Mouse (Mus musculus) frontal cortex, adult (tissue): ENCODE measurements around the gene Slc51a.

Source experiments
- ATAC-seq: cut with Nextera tagmentation; 2 replicates; pipeline ENCODE4 v1.9.2; 2017; ENCODE audit warnings: mild to moderate bottlenecking, moderate library complexity, mixed read lengths; ENCODE audit not compliant: low TSS enrichment

Gene Slc51a

DNA sequence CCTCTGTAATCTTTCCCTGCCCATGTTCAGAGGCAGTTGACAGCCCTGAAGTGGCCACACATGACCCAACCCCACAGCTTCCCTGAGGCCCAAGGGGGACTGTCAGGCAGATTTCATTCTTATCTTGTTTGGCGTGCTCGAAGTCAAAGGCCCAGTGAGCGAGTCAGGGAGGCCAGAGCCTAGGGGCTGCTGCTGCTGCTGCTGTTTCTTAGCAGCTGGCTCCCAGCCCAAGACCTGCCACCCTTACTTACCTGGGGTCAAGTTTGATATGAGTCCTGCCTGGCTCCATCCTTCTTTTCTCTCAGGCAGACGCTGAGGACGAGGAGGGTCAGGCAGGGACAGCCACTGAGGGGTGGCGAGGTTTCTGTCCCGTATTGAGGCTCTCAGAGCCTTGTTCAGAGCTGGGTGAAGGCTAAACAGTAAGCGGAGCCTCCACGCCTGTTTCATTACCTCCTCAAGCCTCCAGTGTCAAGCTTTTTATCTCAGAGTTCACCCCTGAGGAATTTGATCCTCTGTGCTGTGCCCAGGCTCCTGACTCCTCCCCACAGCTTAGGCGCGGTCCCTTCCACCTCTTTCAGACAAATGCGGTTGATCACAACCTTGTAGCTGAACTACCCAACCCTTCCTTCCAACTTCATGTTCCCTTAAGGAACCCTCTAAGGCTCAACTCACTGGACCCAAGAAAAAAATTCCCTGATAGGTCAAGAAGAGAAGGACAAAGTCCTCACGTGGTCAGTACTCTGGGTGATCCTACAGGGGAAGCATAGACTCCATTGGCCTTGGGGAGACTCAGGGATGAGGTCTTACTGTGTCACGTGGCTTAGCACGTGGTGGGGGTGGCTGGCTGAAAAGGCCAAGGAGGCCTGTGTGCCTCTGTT is at the start of gene Slc51a:
TSS of gene Slc51a (minus strand) at position 646 of the 878 bp plus-strand sequence.
- ATAC-seq = no peak

DNA sequence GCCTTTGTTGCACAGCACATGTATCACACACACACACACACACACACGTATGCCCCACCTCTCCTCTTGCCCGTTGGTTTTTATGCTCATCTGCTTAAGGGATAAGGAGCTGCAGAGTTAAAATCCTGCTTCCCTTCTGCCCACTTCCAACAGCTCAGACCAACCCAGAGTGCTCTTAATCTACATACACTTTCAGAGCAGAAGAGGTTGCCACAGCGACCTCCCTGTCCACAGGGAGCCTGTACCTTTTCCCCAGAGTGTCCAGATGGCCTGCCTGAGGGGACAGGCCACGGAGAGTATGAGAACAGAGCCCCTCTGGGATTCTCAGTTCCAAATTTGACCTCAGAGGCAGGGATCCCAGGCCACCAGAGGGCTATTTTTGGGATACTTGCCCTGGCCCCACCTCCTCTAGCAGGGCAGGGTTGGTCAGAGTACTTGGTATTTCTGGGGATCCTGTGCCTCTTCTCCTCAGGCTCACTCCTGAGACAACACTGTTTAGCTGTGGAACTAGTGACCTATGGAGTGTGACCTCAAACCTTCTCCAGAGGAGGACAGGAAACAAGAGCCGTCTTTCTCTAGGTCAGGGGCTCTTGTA is 47.6 kb upstream of the Slc51a start:
- no peak for ATAC-seq

DNA sequence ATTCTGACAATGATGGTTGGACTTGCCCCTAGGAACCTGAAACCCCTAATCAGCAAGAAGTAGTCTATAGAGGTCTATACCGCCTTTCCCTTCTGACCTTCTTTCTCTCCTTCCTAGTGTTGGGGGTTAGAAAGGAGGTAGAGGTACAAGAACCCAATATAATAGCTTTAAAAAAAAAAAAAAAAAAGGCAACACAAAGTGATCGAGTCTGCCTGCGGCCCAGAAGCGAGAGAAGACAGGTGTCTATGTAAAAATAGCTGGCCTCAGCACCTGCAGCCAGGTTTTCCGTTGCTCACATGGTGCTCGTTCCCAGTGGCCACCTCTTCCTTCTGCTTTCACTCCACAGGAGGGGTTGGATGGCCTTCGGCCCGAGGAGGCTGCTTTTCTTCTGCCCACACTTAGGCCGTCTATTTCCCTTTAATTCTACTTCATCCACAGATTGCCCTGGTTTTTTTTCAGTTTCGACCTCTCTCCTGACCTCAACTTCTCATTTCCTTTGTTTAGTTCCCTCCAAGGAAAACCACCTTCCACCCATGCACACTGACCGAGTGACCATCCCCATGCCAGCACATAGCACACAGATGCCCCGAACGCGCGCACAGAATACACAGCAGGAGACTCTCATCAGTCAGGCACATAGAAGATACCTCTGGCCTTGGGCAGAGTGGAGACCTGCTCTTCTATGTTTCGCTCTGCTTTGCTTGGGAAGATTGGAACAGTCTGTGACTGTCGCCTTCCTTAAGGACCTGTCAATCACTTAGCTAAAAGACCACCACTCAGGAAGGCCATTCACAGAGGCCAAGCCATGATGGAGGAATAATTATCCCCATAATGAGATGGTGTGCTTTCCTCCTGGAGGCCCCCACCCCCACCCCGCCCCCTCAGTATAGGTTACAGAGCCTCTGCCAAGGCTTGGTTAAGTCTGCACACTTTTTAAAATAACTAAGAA is 45.5 kb upstream of the Slc51a start:
- no peak for ATAC-seq

DNA sequence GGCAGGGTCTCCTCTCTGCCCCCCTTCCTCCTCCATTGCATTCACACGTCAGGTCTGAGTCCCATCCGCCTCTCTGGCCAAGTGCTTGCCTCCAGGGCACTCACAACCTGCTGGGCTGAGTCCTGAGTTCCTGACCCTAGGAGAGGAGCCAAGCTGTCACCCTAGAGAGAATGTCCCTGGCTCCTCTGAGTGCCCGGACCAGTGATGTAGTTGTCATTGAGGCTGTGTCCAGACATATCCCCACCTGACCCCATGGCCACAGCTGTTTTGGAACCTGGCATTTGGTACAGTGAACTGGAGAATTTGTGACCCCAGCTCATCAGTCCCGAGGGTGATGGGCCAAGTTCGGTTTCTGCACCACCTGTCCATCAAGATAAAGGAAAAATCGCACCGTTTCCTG is 39.2 kb upstream of the Slc51a start:
- ATAC-seq = no peak

DNA sequence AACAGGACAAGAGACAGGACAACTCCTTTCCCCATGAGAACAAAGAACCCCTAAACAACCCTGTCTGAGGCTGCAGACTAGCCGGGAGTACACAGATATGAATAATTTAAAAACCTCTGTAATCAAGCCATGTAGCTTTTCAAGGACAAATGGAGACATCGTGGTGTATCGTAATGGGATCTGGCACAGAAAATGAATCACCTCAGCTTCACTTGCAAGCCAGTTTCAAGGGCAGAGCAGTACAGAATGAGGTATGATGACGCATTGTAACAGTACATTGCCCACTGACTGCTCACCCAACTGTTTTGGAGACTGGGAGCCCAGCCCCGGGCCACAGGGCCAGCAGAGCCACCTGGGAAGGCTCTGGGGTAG is 36.6 kb upstream of the Slc51a start:
- no peak for ATAC-seq

DNA sequence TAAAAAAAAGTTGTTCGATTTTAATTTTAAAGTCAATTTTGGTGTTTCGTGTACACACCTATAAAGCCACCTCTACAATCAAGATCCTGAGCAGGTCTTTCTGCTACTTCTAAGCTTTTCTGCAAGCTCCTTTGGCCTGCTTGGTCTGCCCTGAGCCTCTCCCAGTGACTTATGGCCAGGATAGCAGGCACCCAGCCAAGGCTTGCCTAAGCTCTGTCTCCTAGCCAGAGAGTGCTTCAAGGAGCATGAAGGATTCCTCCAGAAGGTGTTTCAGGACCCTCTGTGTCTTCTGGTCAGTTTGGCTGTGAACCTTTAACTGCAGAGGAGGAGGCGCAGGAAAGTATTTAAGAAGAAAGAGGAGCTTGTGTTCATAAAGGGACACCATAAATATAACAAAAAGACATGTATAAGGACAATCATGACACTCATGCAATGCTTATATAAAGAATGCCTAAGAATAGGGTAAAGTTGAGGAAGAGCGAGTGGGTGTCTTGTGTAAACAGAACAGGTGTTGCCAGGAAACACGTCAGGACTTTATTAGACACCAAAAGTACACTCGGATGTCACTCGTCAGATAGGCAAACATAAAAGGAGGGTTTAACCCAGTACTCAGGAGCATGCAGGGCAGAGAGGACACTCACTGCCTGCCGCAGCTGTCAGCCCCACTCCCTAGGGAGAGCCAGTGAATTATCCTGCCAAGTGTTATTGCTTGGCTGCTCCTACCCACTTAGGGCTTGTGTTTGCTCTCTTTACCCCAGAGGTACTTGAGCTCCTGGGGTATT is 36.0 kb upstream of the Slc51a start:
- ATAC-seq = peak; percentile 66

- no peak for ATAC-seq
These were observed 35.0 kb upstream of the Slc51a start for GRCm38 (mm10) chr16:32522578-32523194.

- no peak for ATAC-seq
These were observed 32.7 kb upstream of the Slc51a start for GRCm38 (mm10) chr16:32520372-32520748.

- no peak for ATAC-seq
These were observed 32.1 kb upstream of the Slc51a start for GRCm38 (mm10) chr16:32519656-32520371.

DNA sequence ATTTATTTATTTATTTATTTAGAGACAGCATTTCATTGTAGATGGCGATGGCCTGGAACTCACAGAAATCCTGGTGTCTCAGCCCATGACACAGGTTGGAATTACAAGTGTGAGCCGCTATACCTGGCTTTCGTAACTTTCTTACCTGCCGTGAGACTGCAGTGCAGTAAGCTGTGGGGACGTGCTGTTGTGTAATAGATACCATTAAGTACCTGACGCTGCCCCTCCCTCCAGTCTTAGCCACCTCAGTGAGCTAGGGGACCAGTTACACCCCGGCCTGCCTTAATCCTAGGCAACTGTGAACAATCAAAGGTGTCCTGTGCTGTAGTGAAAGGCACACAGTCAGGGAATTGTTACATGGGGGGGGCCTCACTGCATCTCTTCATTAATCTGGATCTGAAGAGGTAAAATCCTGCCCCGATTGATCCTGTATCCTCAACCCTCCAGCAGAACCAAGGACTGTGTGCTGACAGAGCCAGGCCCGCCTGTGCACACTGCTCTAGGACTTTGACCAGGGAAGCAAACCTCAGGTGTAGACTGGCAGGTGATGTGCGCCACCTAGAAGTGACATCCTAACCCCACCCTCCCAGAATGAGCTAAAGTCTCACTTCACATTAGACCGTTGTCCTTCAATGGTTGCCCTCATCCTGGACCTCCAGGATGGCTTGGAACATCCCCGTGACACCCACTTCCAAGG is 30.3 kb upstream of the Slc51a start:
- ATAC-seq = no peak

DNA sequence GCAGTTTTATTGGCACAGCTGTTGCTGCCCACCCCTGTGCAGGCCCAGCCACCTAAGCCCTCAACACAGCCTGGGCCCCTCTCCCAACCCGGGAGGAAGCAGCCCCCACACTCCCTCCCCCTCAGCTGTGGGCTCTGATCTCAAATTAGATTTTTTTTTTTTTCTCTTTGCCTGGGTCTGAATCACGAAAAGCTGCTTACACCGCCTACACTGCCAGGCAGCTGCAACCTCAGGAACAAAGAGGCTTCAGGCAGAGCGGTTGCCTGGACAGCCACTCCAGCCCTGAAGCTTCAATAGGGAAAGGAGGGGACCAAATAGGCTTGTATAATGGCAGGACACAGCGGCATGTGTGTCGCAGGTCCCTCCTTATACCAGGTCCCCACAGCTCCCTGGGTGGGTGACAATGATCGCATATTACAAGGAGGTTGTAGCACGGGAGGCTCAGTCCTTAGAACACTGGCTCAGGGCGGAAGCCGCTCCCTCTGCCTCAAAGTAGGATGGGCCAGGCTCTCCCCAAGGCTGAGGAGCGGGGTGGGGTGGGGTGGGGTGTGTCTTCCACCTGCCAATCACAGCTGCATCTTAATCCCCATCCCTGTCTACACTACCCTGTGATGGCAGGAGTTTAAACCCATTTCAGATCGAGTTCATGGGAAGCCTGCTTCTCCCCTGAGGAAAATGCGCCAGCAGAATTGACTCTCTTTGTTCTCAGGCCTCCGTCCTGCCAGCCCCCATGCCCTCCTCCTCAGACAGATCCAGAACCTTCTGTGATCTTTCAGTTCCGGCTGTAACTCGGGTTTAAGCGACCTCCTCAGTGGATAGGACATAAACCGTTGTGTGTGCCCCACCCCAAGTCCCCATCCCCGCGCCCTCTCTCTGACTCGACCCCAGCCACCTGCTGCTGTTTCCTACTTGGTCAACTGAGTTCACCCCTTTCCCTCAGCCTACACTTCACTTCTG is 28.6 kb upstream of the Slc51a start:
- peak; percentile 92 for ATAC-seq

DNA sequence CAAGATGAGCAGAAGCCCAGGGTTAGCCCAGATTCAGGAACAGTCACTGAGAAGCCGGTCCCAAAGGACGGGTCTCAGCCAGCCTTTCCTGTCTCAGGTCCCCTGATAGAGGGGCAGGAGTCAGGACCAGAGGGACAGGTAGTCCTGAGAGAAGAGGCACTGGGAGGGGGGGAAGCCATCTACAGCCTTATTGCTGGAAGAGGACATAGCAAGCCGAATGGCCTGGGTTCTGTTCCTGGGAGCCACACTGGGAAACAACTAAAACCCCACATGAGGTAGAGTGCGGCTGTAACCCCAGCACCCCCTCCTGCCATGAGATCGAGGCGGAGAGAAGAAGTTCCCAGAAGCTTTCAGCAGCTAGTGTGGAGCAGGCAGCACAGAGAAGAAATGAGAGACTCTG is 26.3 kb upstream of the Slc51a start:
- no peak for ATAC-seq

DNA sequence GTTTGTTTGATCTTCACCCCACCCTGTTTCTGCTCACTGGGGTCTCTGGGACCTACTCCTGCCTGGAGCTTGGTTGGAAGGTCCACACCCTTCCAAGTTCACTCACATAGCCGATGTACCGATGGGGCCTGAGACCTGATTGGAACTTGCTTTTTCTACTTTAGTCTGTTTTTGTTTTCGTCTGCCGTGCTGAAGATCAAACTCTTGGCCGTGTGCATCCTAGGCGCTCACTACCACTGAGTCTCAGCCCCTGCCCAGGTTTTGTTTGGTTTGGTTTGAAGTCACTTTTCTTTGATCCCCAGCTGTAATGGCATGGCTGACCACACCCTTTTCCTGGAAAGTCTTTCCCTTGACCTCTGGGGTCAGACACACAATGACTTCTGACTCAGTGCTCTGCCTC is 25.7 kb upstream of the Slc51a start:
- ATAC-seq = no peak

DNA sequence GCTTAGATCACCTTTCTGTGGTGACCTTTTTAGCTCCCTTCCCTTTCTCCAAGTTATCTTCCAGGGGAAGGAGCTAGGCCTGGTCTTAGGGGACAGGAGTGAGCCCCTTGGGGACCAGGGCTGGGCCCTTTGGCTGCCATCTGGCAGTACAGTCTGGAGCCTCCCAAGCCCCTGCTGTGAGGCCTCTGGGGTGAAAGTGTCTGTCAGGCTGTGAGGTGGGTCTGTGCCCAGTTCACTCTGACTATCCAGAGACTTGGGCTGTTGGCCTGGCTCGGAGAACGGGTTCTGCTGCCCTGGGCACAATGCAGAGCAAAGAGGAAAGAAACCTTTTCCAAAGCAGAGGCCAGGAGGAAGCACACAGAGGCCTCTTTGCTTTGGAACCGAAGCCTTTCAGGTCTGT is 25.2 kb upstream of the Slc51a start:
- ATAC-seq = no peak

DNA sequence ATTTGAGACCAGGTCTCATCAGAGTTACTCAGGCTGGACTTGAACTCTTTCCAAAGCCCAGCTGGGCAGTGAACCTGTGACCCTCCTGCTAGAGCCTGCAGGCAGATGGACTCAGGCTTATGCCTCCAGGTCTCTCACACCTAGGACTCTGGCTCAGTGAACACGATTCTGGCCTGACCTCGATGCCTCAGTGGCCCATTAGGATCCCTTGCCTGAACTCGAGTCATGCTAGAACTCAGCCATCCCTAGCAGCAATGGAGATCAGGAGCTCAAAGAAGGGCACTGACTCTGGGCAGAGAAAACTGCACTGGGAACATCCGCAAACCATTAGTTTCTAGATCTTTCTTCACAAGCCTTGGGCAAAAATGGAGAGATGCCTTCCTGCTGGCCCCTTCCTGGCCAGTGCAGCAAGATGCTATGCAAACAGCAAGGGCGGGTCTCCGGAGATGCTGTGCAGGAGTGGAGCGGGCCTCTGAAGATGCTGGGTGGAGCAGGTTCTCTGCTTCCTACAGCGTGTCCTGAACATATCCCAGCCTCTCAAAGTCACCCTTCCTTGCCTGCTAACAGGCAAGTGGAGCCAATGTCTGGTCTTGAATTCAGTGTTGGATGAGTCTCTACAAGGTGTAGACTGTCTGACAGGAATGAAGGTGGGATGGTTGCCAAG is 24.3 kb upstream of the Slc51a start:
- ATAC-seq = no peak

GRCm38 (mm10) chr16:32511338-32511734 is 23.7 kb upstream of the Slc51a start:
- no peak for ATAC-seq

DNA sequence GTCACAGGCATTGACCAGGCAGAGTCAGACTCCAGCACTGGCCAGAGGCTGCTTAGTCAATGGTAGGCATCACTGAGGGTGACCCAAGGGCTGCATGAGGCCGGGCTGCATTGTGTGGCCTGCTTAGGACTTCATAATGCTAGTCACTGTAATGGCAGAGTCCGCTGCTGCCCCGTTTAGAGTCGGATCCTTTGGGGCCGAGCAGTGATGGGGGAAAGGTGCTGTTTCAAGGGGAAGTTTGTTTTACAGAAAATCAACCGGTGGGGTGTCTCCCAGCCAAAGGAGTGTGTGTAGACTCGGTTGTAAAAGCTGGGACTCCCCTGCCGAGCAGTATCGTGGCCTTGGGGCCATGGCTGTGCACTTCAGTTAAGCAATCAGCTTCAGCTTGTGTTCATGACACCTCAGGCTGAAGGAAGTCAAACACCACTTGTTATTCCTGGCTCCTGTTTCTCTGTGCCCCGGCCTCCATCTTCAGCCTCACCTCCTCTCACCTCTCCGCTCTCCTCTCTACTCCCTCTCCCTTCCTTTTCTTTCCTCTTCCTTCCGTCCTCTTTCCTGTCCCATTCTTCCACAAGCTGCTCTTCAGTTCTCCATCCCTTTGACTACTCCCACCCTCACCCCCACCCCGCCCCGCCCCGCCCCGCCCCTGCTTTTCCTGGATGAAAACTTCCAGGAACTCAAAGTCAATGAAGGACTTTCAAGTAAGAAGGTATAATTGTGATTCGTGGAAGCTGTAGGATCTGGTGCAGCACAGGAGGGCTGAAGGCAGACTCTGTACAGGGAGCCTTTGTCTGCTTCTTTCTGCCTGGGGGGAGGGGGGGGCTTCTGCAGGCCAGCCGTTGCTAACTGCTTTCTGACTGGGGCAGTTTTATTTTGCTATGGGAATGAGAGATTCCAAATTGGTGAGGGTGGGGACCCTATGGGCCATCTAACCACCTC is 23.0 kb upstream of the Slc51a start:
- no peak for ATAC-seq
